In genomic region chr10:17720891-17721601, GRCm38 (mm10) we compare ENCODE assay signal across 8 mouse cellular contexts. TPM values are rescaled to one million over a fixed set of nuclear protein-coding genes. Genes with fewer than 3 reads are reported as not detected.
A peak's percentile ranks its signal among the peaks of the same experiment; 100 is the strongest.
DNase-seq lines count a peak whose midpoint lies in the region; ATAC-seq and TF ChIP-seq lines count a peak whose summit lies in the region.

No protein-coding gene starts in this region.

- H3K27me3 ChIP-seq in forebrain, postnatal 0 days (ENCODE audit: insufficient read depth, low read length) = no peaks in the 10 kb centered on the region
- H3K27me3 ChIP-seq in limb, embryonic 14.5 days (ENCODE audit: control insufficient read depth, insufficient read depth, low read length) = no peaks in the 10 kb centered on the region
- H3K27me3 ChIP-seq in neural tube, embryonic 13.5 days = no peaks in the 10 kb centered on the region

- no peak overlapping the region for H3K4me3 ChIP-seq in layer of hippocampus, adult 2 months
- peak overlapping the region; percentile 96 for H3K4me3 ChIP-seq in forebrain, postnatal 0 days (ENCODE audit: low read depth, low read length)
- peak overlapping the region; percentile 61 for H3K4me3 ChIP-seq in limb, embryonic 14.5 days (replicated peaks; ENCODE audit: low read length)
- peak overlapping the region; percentile 98 for H3K4me3 ChIP-seq in neural tube, embryonic 13.5 days

- TF ChIP-seq CTCF in layer of hippocampus, adult 2 months (conservative IDR thresholded peaks at IDR 0.05) = no peak
- TF ChIP-seq CTCF in forebrain, postnatal 0 days (IDR thresholded peaks at IDR 0.05; ENCODE audit: low read depth) = no peak

- peaks cover 2% of the 10 kb centered on the region; the same call in 1 of the 2 replicates for H3K4me1 ChIP-seq in forebrain, postnatal 0 days (ENCODE audit: insufficient read depth)
- H3K4me1 ChIP-seq in limb, embryonic 14.5 days (ENCODE audit: control insufficient read depth, insufficient read depth, low read length) = peaks cover 3% of the 10 kb centered on the region; the same call in 1 of the 2 replicates
- peaks cover 21% of the 10 kb centered on the region for H3K4me1 ChIP-seq in neural tube, embryonic 13.5 days (replicated peaks)

- WGBS in forebrain, postnatal 0 days = 69% methylated on average over 8 of the region's 8 CpGs
- 85% methylated on average over 8 of the region's 8 CpGs for WGBS in limb, embryonic 14.5 days
- 77% methylated on average over 8 of the region's 8 CpGs for WGBS in neural tube, embryonic 13.5 days

- no peak overlapping the region for H3K9ac ChIP-seq in forebrain, postnatal 0 days
- H3K9ac ChIP-seq in limb, embryonic 14.5 days (ENCODE audit: low read depth, low read length, severe bottlenecking) = no peak overlapping the region
- H3K9ac ChIP-seq in neural tube, embryonic 13.5 days = peak overlapping the region; percentile 99; the same call in 1 of the 2 replicates

- no peak for ATAC-seq in forebrain, postnatal 0 days
- no peak for ATAC-seq in limb, embryonic 14.5 days (ENCODE audit: low FRiP score, low read depth)
- no peak for ATAC-seq in neural tube, embryonic 13.5 days (ENCODE audit: low read depth)

- no peak for DNase-seq in layer of hippocampus, adult 2 months (ENCODE audit: low spot score in 2 of 2)
- no peak for DNase-seq in layer of hippocampus, adult 9-11 months
- no peak for DNase-seq in forebrain, postnatal 0 days
- DNase-seq in limb, embryonic 14.5 days (ENCODE audit: low spot score) = no peak
- DNase-seq in frontal cortex, postnatal 14 days (ENCODE audit: low spot score in 2 of 2) = no peak
- no peak for DNase-seq in frontal cortex, postnatal 25 days (ENCODE audit: low spot score in 2 of 2)
- no peak for DNase-seq in spleen, postnatal 4 days (ENCODE audit: low spot score in 2 of 2)

- peak overlapping the region; percentile 73 for H3K4me2 ChIP-seq in forebrain, postnatal 0 days (ENCODE audit: low read depth)
- H3K4me2 ChIP-seq in limb, embryonic 14.5 days (replicated peaks; ENCODE audit: low read depth, low read length, severe bottlenecking) = peak overlapping the region; percentile 71
- peak overlapping the region; percentile 79 for H3K4me2 ChIP-seq in neural tube, embryonic 13.5 days

- H3K36me3 ChIP-seq in forebrain, postnatal 0 days (ENCODE audit: insufficient read depth) = no peaks in the 10 kb centered on the region
- H3K36me3 ChIP-seq in limb, embryonic 14.5 days (ENCODE audit: control insufficient read depth, insufficient read depth, low read length) = no peaks in the 10 kb centered on the region
- 0 out of 2 replicates have a peak, but pooled peaks cover 4% of the 10 kb centered on the region for H3K36me3 ChIP-seq in neural tube, embryonic 13.5 days

- no peaks in the 10 kb centered on the region for H3K9me3 ChIP-seq in forebrain, postnatal 0 days (ENCODE audit: low read length)
- no peaks in the 10 kb centered on the region for H3K9me3 ChIP-seq in limb, embryonic 14.5 days (ENCODE audit: control insufficient read depth, low read length)
- no peaks in the 10 kb centered on the region for H3K9me3 ChIP-seq in neural tube, embryonic 13.5 days

- H3K27ac ChIP-seq in layer of hippocampus, adult 2 months = peak overlapping the region; percentile 3; the same call in 1 of the 2 replicates
- H3K27ac ChIP-seq in forebrain, postnatal 0 days (ENCODE audit: low read depth, low read length) = no peak overlapping the region
- H3K27ac ChIP-seq in limb, embryonic 14.5 days (replicated peaks; ENCODE audit: low read depth, low read length) = no peak overlapping the region
- peak overlapping the region; percentile 100 for H3K27ac ChIP-seq in neural tube, embryonic 13.5 days (replicated peaks)

- TF ChIP-seq POLR2A in limb, embryonic 14.5 days (IDR thresholded peaks at IDR 0.05; ENCODE audit: borderline replicate concordance, extremely low read depth, insufficient read depth, insufficient read length) = no peak

RNA-seq across cellular contexts. Expression of gene Cited2, which starts 2.0 kb away (rescaled TPM):
- 10 to 100 TPM; 35.8 to 36.2 TPM for total RNA-seq in layer of hippocampus, adult 2 months (2021)
- 66.1 and 82.8 TPM in 2 replicates for total RNA-seq in forebrain, postnatal 0 days (2014; rRNA removed)
- 51.6 and 57.7 TPM in 2 replicates for polyA plus RNA-seq in forebrain, postnatal 0 days (2015; fragmentation: Nextera tagmentation; extraction: Ambion mirVana)
- 55.7 and 67.5 TPM in 2 replicates for polyA plus RNA-seq in limb, embryonic 14.5 days (2012; rRNA removed)
- polyA plus RNA-seq in limb, embryonic 14.5 days (2014; fragmentation: Nextera tagmentation; extraction: Ambion mirVana) = 44.7 and 45.7 TPM in 2 replicates
- polyA plus RNA-seq in neural tube, embryonic 13.5 days (2015; fragmentation: Nextera tagmentation; extraction: Ambion mirVana) = 76.2 and 96.7 TPM in 2 replicates

Comparison
In these comparisons a context has a peak if more than half of its experiments do, and no peak if none do; other contexts are left out.
1. H3K27ac ChIP-seq: peak in layer of hippocampus, adult 2 months (single experiment) and neural tube, embryonic 13.5 days (single experiment); none in forebrain, postnatal 0 days (single experiment) and limb, embryonic 14.5 days (single experiment).
2. Peak in every context shown above with its lines, with median percentiles within 50 percentile points of each other: H3K4me2 ChIP-seq.